Mouse (Mus musculus) cortical plate, adult 2 months (tissue): ENCODE measurements at regions not wholly inside any gene's neighbourhood (a gene's known extent, or its start where the extent isn't known, plus 50 kb on each side); places are given as distances from the start of the nearest gene placed in this dataset.
"Not testable (repeated sequence)": the region's sequence is repeated elsewhere in the genome, so short reads cannot be mapped to it uniquely, and the experiment has no call there.

Source experiments
- H3K27ac ChIP-seq: fragments of 200-500 bp; 2 replicates; pipeline ENCODE4 v1.5.1; 2012; ENCODE audit warnings: low read length, control low read depth, inconsistent platforms; ENCODE audit not compliant: insufficient read depth
- H3K4me1 ChIP-seq: fragments of 200-500 bp; 2 replicates; pipeline ENCODE4 v1.6.1; 2011; ENCODE audit warnings: low read length; ENCODE audit not compliant: control insufficient read depth, insufficient read depth
- H3K4me3 ChIP-seq: fragments of 200-500 bp; 2 replicates; pipeline ENCODE4 v1.5.1; 2011; ENCODE audit warnings: mild to moderate bottlenecking, low read length, control low read depth; ENCODE audit not compliant: insufficient read depth
- CTCF ChIP-seq: fragments of 200-500 bp; IDR thresholded peaks from 2 replicates; pipeline ENCODE4 v1.5.1; 2011; ENCODE audit warnings: mild to moderate bottlenecking, control low read depth, low read length; ENCODE audit not compliant: insufficient read depth; ENCODE audit errors: extremely low read depth
- POLR2A ChIP-seq: fragments of 200-500 bp; IDR thresholded peaks from 2 replicates; pipeline ENCODE4 v1.6.1; 2011; ENCODE audit warnings: mild to moderate bottlenecking, low read length, control low read depth; ENCODE audit not compliant: insufficient read depth; ENCODE audit errors: extremely low read depth

- H3K4me1 ChIP-seq, result no peaks in the 10 kb centered on the region
- TF ChIP-seq CTCF (no peak), POLR2A (no peak)
- no peak overlapping the region for H3K27ac ChIP-seq
- no peak overlapping the region for H3K4me3 ChIP-seq
These were observed 393.2 kb downstream of the Pid1 start for GRCm38 (mm10) chr1:83970641-83971285.

GRCm38 (mm10) chr1:83964631-83965030, 399.3 kb downstream of the Pid1 start:
- not testable (repeated sequence) for H3K4me1 ChIP-seq, H3K4me3 ChIP-seq, H3K27ac ChIP-seq

- TF ChIP-seq CTCF, result no peak
- no peak for TF ChIP-seq POLR2A
- Histone ChIP-seq H3K27ac (no peak overlapping the region), H3K4me1 (no peaks in the 10 kb centered on the region), H3K4me3 (no peak overlapping the region)
These were observed 402.2 kb downstream of the Pid1 start for GRCm38 (mm10) chr1:83961761-83962160.

DNA sequence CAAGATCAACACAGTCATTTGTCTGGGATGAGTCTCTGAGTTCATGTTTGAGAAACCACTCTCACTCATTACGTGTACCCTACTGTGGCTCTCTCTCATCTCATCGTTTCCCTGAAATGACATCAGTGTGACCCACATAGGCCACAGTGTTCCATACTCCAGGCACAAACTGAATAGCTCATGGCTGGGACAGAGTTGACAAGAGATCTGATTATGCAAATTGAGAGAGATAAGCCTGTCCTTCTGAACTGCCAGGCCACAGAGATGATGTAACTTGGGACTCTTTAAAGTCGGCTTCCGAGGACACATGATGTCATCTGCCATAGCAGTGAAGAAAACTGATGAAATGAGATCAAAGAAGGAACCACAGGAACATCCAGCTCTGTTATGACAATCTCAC, 404.2 kb downstream of the Pid1 start:
- no peak for TF ChIP-seq CTCF
- TF ChIP-seq POLR2A, result no peak
- H3K27ac ChIP-seq, result no peak overlapping the region
- H3K4me1 ChIP-seq, result no peaks in the 10 kb centered on the region

DNA sequence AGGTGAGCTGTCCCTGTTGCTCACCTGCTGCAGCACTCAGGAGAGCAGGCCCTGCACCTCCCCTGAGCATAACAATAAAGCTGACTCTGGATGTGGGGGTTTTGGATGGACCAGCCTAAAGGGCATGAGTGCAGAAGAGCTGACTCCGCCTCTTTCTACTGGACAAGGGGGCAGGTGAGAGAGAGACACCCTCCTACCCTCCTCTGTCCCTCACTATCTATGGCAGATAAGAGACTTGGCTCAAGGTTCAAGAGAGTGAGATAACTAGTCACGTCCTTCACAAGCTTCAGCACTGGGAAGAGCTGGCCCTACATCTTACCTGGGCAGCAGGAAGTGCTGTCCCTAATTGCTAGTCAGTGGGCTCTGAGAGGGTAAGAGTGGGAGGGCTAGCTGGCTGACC, 441.1 kb downstream of the Pid1 start:
- no peak overlapping the region for H3K27ac ChIP-seq
- no peak overlapping the region for H3K4me3 ChIP-seq
- TF ChIP-seq POLR2A, result no peak
- no peak for TF ChIP-seq CTCF
- H3K4me1 ChIP-seq, result no peaks in the 10 kb centered on the region

More for the DNA sequence above, 404.2 kb downstream of the Pid1 start:
- no peak overlapping the region for H3K4me3 ChIP-seq

GRCm38 (mm10) chr1:83915454-83915853, 448.5 kb downstream of the Pid1 start:
- Histone ChIP-seq H3K27ac (no peak overlapping the region), H3K4me1 (no peaks in the 10 kb centered on the region), H3K4me3 (no peak overlapping the region)
- TF ChIP-seq CTCF (no peak), POLR2A (no peak)

DNA sequence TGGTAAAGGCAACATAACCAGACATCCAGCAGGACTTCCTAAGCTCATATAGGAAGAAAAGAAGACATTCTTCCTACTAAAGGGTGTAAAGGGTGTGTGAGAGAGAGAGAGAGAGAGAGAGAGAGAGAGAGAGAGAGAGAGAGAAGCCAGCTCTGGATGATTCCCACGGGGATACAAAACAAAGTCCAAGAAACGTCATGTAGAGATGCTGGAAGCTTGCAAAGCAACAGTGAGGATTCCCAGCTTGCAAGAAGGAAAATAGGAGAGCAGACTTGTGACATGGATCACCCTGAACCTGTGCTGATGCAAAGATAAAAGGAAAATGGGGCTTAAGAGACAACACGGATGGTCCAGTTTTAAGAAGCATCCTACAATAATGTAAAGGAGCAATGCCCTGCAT, 456.6 kb downstream of the Pid1 start:
- TF ChIP-seq POLR2A, result no peak
- no peak overlapping the region for H3K4me3 ChIP-seq
- no peaks in the 10 kb centered on the region for H3K4me1 ChIP-seq
- H3K27ac ChIP-seq, result no peak overlapping the region

- Histone ChIP-seq H3K4me1 (no peaks in the 10 kb centered on the region), H3K4me3 (no peak overlapping the region), H3K27ac (no peak overlapping the region)
- TF ChIP-seq POLR2A (no peak), CTCF (no peak)
These were observed 457.1 kb downstream of the Pid1 start for GRCm38 (mm10) chr1:83906906-83907305.

DNA sequence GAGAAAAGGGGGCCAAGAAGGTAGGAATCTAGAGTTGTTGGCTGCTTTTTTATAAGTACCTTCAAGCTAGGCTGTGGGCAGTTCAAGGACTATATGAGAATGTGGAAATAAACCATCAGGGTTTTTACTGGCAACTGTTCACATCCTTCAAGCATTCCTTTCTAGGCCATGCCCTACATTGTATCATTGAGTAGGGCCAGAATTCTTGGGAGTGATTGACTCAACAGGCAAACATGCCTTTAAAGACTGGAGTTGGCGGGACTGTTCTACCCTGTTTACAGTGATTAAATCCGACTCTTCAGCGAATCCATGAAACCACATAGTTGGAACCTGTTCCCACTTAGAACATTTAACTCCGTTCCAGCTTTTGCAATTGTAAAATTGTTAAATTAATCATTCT, 463.8 kb downstream of the Pid1 start:
- Histone ChIP-seq H3K4me1 (no peaks in the 10 kb centered on the region), H3K27ac (no peak overlapping the region), H3K4me3 (no peak overlapping the region)
- no peak for TF ChIP-seq POLR2A
- TF ChIP-seq CTCF, result no peak

DNA sequence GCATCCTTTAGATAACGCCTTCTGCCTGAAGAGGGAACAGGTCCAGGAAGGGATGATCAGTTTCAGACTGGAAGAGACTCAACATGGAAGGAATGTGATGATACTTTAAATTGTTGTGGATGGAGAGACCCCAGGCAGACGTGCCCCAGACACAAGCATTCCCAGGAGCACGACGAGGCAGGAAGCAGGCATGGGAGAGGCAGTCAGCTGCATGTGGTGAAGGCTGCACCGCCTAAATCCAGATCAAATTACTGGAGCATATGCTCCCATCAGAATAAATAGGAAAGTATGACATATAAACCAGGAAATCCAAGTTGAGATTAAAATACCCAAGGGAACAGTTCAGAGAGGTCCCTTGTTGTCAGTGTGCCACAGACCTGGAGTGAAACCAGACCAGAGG, 467.3 kb downstream of the Pid1 start:
- TF ChIP-seq POLR2A, result no peak
- no peak for TF ChIP-seq CTCF

GRCm38 (mm10) chr1:83879109-83879399, 471.1 kb upstream of the Sphkap start:
- TF ChIP-seq CTCF (no peak), POLR2A (no peak)
- no peak overlapping the region for H3K4me3 ChIP-seq
- H3K27ac ChIP-seq, result no peak overlapping the region
- no peaks in the 10 kb centered on the region for H3K4me1 ChIP-seq

More for the DNA sequence above, 467.3 kb downstream of the Pid1 start:
- Histone ChIP-seq H3K4me3 (no peak overlapping the region), H3K27ac (no peak overlapping the region), H3K4me1 (no peaks in the 10 kb centered on the region)
